Mouse (Mus musculus) lung, embryonic 16.5 days (tissue): ENCODE results near the gene Tspan10. TPM values are rescaled to one million over a fixed set of nuclear protein-coding genes. Genes with fewer than 3 reads are reported as not detected.

Experiments used
- ATAC-seq: fragments of 200-750 bp; cut with Nextera tagmentation; 2 replicates; pipeline ENCODE4 v1.8.0; 2017; ENCODE audit warnings: low read depth, mild to moderate bottlenecking, moderate library complexity
- H3K27ac ChIP-seq: fragments of 300-500 bp; sonication (generic); 2 replicates; pipeline ENCODE4 v1.5.1; 2014; ENCODE audit warnings: mild to moderate bottlenecking, control low read depth, low read length
- H3K27me3 ChIP-seq: fragments of 300-500 bp; sonication (generic); 2 replicates; pipeline ENCODE4 v1.6.1; 2014; ENCODE audit warnings: low read depth, low read length, mixed read lengths; ENCODE audit not compliant: control insufficient read depth, insufficient read depth
- H3K36me3 ChIP-seq: fragments of 300-500 bp; sonication (generic); 2 replicates; pipeline ENCODE4 v1.6.1; 2014; ENCODE audit warnings: low read length; ENCODE audit not compliant: control insufficient read depth, insufficient read depth
- H3K4me1 ChIP-seq: fragments of 300-500 bp; sonication (generic); replicated peaks from 2 replicates; pipeline ENCODE4 v1.6.1; 2014; ENCODE audit warnings: low read length, mixed read lengths; ENCODE audit not compliant: control insufficient read depth, insufficient read depth
- H3K4me2 ChIP-seq: fragments of 300-500 bp; sonication (generic); 2 replicates; pipeline ENCODE4 v1.6.1; 2014; ENCODE audit warnings: low read depth, low read length, control low read depth
- H3K4me3 ChIP-seq: fragments of 300-500 bp; sonication (generic); 2 replicates; pipeline ENCODE4 v1.5.1; 2014; ENCODE audit warnings: mild to moderate bottlenecking, low read length, control low read depth
- H3K9ac ChIP-seq: fragments of 300-500 bp; sonication (generic); 2 replicates; pipeline ENCODE4 v1.6.1; 2014; ENCODE audit warnings: low read length, control low read depth
- H3K9me3 ChIP-seq: fragments of 300-500 bp; sonication (generic); 2 replicates; pipeline ENCODE4 v1.6.1; 2016; ENCODE audit warnings: low read length; ENCODE audit not compliant: control insufficient read depth
- WGBS: fragments of 180-500 bp; shearing (Covaris S2); extraction: QIAGEN DNeasy Blood & Tissue Kit; methylation state at CpG from one replicate; pipeline ENCODE4 v1.1.7; 2014; 5-methylcytosine and 5-hydroxymethylcytosine counted together
- polyA plus RNA-seq: library from polyadenylated mRNA; unstranded; fragments of >200 nt; fragmentation: Nextera tagmentation; extraction: Ambion mirVana; gene quantifications from 2 replicates; pipeline ENCODE4 v1.2.1, GENCODE M21; 2015

Gene Tspan10
- polyA plus RNA-seq, 1 experiment from 2014 or later = not detected

DNA sequence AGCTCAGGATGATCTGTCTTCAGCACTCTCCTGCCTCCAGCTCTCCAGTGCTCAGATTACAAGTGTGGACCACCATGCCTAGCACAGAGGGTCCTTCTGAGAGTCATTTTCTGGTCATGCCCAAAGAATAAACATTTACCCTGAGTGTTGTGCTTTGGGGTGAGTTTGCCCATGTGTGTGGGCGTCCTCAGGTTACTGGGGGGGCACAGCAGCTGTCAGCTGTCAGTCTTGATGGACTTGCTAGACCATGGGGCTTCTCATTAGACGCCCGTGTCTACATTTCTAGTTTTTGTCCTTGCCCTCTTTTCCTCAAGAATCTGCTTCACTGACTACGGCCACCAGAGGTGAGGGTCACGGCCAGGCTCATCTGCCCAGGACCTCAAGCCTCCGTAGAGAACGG, 4.7 kb downstream of the Tspan10 start:
- WGBS = 68% methylated on average over 7 of the region's 7 CpGs
- no peaks in the 10 kb centered on the region for H3K9me3 ChIP-seq

DNA sequence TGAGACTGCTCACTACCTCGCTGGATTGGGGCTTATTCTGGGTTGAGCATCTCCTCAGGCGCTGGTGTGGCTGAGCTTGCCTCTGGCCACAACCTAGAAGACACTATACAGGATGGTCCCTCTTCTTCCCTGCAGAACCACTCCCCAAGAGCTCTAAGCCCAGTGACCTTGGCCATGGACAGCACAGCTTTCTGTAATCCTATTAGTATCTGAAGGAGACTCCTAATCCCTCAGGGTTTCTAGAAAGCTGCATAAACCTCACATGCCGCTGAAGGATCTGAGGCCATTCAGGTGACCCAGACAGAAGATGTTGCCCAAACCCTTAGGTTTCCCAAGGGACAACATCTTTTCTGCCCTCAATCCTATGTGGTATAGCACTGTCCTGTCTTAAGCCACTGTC, 9.8 kb downstream of the Tspan10 start:
- Histone ChIP-seq H3K4me2 (no peak overlapping the region), H3K27ac (no peak overlapping the region), H3K36me3 (no peaks in the 10 kb centered on the region), H3K27me3 (no peaks in the 10 kb centered on the region), H3K9me3 (no peaks in the 10 kb centered on the region), H3K4me3 (no peak overlapping the region), H3K4me1 (no peaks in the 10 kb centered on the region), H3K9ac (no peak overlapping the region)
- 65% methylated on average over 3 of the region's 3 CpGs for WGBS
- ATAC-seq = no peak

More for the DNA sequence above, 4.7 kb downstream of the Tspan10 start:
- H3K4me3 ChIP-seq = no peak overlapping the region
- H3K4me1 ChIP-seq = no peaks in the 10 kb centered on the region
- no peak overlapping the region for H3K4me2 ChIP-seq
- H3K27ac ChIP-seq = no peak overlapping the region
- no peak overlapping the region for H3K9ac ChIP-seq
- no peak for ATAC-seq
- H3K36me3 ChIP-seq = no peaks in the 10 kb centered on the region
- no peaks in the 10 kb centered on the region; the same call in 1 of the 2 replicates for H3K27me3 ChIP-seq

DNA sequence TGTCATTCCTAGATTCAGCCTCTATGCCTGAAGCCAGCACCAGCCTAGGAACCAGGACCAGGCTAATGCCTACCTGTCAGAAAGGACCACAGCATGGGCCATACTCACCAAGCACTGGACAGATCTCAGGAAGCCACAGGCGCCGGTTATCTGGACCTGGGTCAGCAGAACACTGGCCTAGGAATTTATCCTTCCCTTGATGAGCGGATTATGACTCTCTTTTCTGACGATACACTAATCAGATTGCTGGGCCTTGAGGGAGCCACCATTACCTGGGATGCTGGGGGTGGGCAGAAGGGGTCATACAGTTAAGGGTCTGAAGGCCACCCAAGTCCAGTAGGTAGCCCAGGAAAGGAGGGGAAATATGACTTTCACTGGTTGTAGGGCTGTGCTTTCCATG, 10.9 kb downstream of the Tspan10 start, which contains the start of gene Pde6g:
Gene Pde6g, minus strand, starts transcription at position 195 of the 400 bp plus-strand sequence.
- no peak for ATAC-seq
- H3K9ac ChIP-seq = no peak within 1 kb of the TSS
- H3K4me3 ChIP-seq = no peak within 1 kb of the TSS

DNA sequence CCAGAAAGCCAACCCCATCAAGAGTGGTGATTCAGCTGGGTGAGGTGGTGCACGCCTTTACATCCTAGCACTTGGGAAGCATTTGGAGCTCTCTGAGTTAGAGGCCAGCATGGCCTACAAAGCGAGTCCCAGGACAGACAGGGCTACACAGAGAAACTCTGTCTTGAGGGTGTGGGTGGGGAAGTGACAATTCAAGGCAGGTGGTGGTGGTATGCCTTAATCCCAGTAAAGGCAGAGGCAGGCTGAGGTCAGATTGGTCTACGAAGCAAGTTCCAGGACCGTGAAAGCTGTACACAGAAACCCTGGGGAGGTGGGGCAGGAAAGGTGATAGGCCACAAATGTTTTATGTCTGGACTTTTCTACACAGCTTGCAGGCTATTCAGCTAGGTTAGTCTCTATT, 12.5 kb downstream of the Tspan10 start:
- Histone ChIP-seq H3K9ac (no peak overlapping the region), H3K4me2 (no peak overlapping the region), H3K4me3 (no peak overlapping the region), H3K27ac (no peak overlapping the region), H3K36me3 (peaks cover 6% of the 10 kb centered on the region), H3K9me3 (no peaks in the 10 kb centered on the region), H3K4me1 (peaks cover 7% of the 10 kb centered on the region), H3K27me3 (no peaks in the 10 kb centered on the region)
- 93% methylated on average over 4 of the region's 4 CpGs for WGBS
- no peak for ATAC-seq

More for the DNA sequence above, 10.9 kb downstream of the Tspan10 start, which contains the start of gene Pde6g:
- Histone ChIP-seq H3K27ac (no peak within 1 kb of the TSS), H3K4me2 (no peak within 1 kb of the TSS), H3K36me3 (no peaks in the 10 kb centered on the region), H3K27me3 (no peaks in the 10 kb centered on the region), H3K9me3 (no peaks in the 10 kb centered on the region), H3K4me1 (no peaks in the 10 kb centered on the region)
- 84% methylated on average over 4 of the region's 4 CpGs for WGBS

DNA sequence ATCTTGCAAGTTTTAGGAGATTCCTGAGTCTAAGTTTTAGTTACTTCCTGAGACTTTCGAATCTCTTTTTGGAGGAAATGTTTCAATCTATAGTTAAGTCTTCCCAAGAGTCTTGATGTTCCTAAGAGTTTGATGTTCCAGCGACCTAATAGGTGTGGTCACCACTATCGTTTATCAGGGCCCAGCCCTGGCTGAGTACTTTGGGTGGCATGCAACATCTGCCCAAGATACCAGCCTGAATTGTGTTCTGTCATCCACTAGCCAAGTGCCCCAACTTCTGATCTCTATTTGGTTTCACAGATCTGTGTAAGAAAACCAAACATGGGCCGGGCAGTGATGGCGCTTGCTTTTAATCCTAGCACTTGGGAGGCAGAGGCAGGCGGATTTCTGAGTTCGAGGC, 13.0 kb downstream of the Tspan10 start:
- Histone ChIP-seq H3K9ac (no peak overlapping the region), H3K4me3 (no peak overlapping the region), H3K4me2 (no peak overlapping the region), H3K4me1 (peaks cover 7% of the 10 kb centered on the region), H3K27me3 (no peaks in the 10 kb centered on the region), H3K36me3 (peaks cover 9% of the 10 kb centered on the region), H3K9me3 (no peaks in the 10 kb centered on the region), H3K27ac (no peak overlapping the region)
- WGBS = 92% methylated on average over 7 of the region's 7 CpGs
- ATAC-seq = no peak

DNA sequence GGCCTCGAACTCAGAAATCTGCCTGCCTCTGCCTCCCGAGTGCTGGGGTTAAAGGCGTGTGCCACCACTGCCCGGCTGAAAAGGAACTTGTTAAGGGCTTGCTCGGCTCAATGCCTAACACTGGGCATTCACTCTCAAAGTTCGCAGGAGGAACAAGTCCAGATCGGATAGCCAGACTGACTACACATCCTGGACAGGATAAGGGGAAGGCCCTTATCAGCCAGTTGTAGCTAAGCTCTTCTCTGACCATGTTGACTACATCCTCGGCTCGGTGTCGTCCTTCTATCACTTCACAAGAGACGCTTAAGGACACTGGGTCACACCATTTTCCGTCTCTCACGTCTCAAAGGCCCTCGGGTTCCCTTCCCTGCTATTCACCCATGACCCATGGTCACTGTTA, 14.9 kb downstream of the Tspan10 start:
- Histone ChIP-seq H3K4me3 (peak overlapping the region; percentile 65), H3K36me3 (peaks cover 9% of the 10 kb centered on the region), H3K4me2 (peak overlapping the region; percentile 80), H3K9ac (peak overlapping the region; percentile 80), H3K9me3 (no peaks in the 10 kb centered on the region), H3K27ac (peak overlapping the region; percentile 56), H3K27me3 (no peaks in the 10 kb centered on the region), H3K4me1 (peaks cover 7% of the 10 kb centered on the region)
- 20% methylated on average over 14 of the region's 14 CpGs for WGBS
- peak; percentile 7; the same call in 1 of the 2 replicates for ATAC-seq

DNA sequence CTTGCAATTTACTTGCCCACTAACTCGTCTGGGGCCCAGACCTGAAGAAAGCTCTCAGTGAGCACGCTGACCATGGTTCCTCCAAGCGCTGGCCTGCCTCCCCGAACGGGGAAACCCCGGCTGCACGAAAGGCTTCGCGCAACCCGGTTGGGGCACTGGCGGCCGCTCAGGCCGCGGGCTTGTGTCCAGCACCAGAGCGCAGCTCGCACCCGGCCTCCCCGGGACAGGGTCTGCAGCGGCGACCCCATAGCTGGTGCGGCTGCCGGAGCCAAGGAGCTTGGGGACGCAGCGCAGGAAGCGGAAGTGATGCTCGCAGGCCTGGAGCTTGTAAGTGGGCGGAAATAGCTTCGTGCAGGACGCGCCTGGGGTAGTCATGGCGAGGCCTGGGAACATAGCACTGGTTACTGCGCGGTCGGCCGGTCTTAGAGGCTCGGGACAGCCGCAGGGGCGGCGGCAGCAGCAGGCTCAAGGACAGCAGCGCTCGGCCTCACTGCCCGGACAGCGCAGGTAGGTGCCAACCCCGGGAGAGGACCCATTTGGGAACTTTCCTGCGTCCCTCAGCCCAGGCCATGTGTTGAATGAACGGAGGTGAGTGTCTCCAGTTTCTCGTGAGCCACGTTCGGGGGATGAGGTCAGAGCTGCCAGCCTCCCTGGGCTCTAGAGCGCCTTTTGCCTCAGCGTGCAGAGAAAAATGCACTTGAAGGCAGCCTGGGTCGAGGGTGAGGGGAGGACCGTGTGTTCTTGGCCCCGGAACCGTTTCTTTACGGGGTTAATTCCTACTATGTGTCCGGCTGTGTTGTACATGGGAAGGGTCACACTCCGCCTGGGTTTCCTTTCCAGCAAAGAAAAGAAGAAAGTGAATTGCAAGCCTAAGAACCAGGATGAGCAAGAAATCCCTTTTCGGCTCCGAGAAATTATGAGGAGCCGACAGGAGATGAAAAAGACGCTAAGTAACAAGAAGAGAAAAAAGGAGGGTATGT, 15.6 kb downstream of the Tspan10 start, which contains the start of the genes Oxld1 and Ccdc137:
Gene Oxld1, minus strand, starts transcription at position 297 of the 980 bp plus-strand sequence.
Gene Ccdc137, plus strand, starts transcription at position 344 of the 980 bp plus-strand sequence.
- peaks cover 9% of the 10 kb centered on the region for H3K36me3 ChIP-seq
- H3K9ac ChIP-seq = peak within 1 kb of the TSS; percentile 80
- no peaks in the 10 kb centered on the region for H3K27me3 ChIP-seq
- H3K27ac ChIP-seq = peak within 1 kb of the TSS; percentile 56
- peaks cover 7% of the 10 kb centered on the region for H3K4me1 ChIP-seq
- WGBS = 3% methylated on average over 62 of the region's 62 CpGs
- peak; percentile 95 for ATAC-seq
- peak within 1 kb of the TSS; percentile 80 for H3K4me2 ChIP-seq
- H3K4me3 ChIP-seq = peak within 1 kb of the TSS; percentile 65
- no peaks in the 10 kb centered on the region for H3K9me3 ChIP-seq

DNA sequence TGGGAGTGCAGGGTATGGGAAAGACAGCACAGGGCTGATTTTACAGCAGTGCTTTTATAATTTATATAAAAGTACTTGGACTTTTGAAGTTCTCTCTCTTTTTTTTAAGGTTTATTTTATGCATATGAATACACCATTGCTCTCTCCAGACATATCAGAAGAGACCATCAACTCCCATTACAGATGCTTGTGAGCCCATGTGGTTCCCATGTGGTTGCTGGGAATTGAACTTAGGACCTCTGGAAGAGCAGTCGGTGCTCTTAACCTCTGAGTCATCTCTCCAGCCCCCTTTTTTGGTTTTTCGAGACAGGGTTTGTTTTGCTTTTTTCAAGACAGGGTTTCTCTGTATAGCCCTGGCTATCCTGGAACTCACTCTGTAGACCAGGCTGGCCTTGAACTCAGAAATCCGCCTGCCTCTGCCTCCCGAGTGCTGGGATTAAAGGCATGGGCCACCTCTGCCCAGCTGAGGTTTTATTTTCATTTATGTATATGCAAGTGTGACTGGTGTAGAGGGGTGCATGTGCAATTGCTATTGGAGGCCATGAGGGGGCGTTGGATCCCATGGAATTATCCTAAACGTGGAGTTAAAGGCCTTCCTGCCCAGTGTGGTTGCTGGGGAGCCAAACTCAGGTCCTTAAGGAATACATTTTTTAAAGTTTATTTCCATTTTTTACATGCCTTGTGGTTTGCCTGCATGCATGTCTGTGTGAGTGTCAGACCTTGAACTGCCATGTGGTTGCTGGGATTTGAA, 16.6 kb downstream of the Tspan10 start:
- no peak overlapping the region for H3K27ac ChIP-seq
- H3K9me3 ChIP-seq = no peaks in the 10 kb centered on the region
- H3K4me1 ChIP-seq = peaks cover 7% of the 10 kb centered on the region
- H3K9ac ChIP-seq = peak overlapping the region; percentile 80
- peak overlapping the region; percentile 65 for H3K4me3 ChIP-seq
- H3K27me3 ChIP-seq = no peaks in the 10 kb centered on the region
- no peak for ATAC-seq
- WGBS = 58% methylated on average over 6 of the region's 6 CpGs
- H3K36me3 ChIP-seq = peaks cover 9% of the 10 kb centered on the region
- H3K4me2 ChIP-seq = peak overlapping the region; percentile 80

DNA sequence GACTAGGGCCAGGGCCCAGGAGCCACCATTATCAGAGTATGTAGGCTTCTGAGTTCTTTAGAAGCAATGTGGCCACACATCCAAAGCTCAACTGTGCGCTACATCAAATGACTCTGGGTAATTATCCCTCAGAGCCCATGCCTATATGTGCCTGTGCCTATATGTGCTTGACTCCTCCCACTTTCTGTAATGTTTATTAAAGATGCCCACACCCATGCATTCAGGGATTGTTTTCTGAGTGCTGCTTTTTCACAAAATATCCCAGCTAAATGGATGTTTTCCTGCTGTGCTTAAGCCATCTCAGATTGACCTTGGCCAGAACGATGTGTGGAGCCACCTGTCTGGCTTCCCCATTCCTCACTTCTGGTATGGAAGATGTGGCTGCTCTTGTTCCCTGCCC, 21.1 kb downstream of the Tspan10 start:
- WGBS = 81% methylated on average over 2 of the region's 2 CpGs
- H3K4me1 ChIP-seq = peaks cover 22% of the 10 kb centered on the region
- H3K27ac ChIP-seq = no peak overlapping the region
- H3K4me3 ChIP-seq = no peak overlapping the region
- no peaks in the 10 kb centered on the region for H3K27me3 ChIP-seq
- H3K9ac ChIP-seq = no peak overlapping the region
- no peak for ATAC-seq
- H3K36me3 ChIP-seq = peaks cover 11% of the 10 kb centered on the region
- no peak overlapping the region for H3K4me2 ChIP-seq
- no peaks in the 10 kb centered on the region for H3K9me3 ChIP-seq
